Mouse (Mus musculus) E14TG2a.4 (cell line): Measurements from ENCODE around the gene Gm9964.

Source experiments
- CTCF ChIP-seq: conservative IDR thresholded peaks from 2 replicates; pipeline ENCODE4 v1.5.1; 2014; ENCODE audit warnings: low read length
- NANOG ChIP-seq: IDR thresholded peaks from 2 replicates; pipeline ENCODE4 v1.6.1; 2014; ENCODE audit warnings: borderline replicate concordance, low read length, mixed read lengths
- POU5F1 ChIP-seq: IDR thresholded peaks from 2 replicates; pipeline ENCODE4 v1.6.1; 2014; ENCODE audit warnings: low read length, borderline replicate concordance

DNA sequence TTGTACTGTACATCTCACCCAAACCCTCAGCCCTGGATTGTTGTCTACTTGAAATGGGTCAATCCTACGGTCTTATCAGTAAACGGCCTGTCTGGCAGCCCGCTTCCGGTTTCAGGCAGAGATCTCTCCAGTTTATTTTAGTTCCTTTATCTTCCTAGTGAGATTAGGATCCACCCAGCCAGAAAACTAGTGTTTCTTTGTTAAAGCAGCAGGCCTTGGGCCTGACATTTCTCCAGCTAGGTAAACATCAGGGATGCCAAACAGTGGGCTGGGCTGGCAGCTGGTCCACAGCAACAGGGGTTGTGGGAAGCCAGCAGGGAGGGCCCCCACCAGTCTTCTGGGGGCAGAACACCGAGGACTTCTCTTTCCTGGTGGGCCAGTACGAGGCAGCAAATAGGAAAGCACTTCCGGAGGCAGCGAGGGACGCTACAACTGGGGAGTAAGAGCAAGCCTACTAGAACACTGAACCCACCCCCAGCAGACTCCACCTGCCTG, 10.4 kb downstream of the Gm9964 start:
- TF ChIP-seq CTCF (no peak), NANOG (no peak), POU5F1 (no peak)
